Mouse (Mus musculus): ENCODE results near the gene Mast4.

GRCm38 (mm10) chr13:102691408-102692150 lies 642.7 kb downstream of the Mast4 start:
- TF ChIP-seq EP300 (IDR thresholded peaks at IDR 0.05; ENCODE audit: low read depth) (no peak), CTCF (IDR thresholded peaks at IDR 0.05; ENCODE audit: low read depth) (no peak)

Measured in liver, embryonic 14.5 days (tissue).